ENCODE assay signal across 18 mouse cellular contexts in the genomic region with DNA sequence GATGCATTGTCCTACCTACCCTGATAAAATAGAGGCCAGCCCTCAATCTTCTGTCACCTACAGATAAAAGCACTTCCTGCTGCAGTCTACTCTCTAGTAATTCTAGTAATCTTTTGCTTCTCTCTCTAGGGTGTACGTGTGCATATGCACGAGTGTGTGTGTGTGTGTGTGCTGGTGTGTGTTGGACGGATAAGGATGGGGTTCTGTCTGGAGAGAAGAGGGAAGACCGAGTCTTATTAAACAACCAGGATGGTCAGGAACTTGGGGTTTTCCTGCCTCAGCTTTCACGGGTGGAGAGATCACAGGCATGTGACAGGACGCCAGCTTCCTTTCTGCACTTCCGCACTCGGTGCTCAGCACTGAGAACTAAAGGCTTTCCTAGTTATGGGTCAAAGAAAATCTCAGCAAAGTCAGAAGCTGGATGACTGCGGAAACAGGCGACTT. TPM values are rescaled to one million over a fixed set of nuclear protein-coding genes. Genes with fewer than 3 reads are reported as not detected.
DNase-seq lines count a peak whose midpoint lies in the region; ATAC-seq and TF ChIP-seq lines count a peak whose summit lies in the region.
"Had no signal": no experiment of that assay in that cellular context is flagged by ENCODE, and none has a peak within 500 bp of the region (broad histone marks: within the 10 kb centered on the region; RNA-seq: fewer than 3 reads in every experiment).

No protein-coding gene starts in this region.

- H3K4me1 ChIP-seq in kidney, postnatal 0 days (replicated peaks; ENCODE audit: insufficient read depth, low read length), result no peaks in the 10 kb centered on the region
- H3K4me1 ChIP-seq: embryonic facial prominence, embryonic 10.5 days; forebrain, embryonic 15.5 days; hindbrain, embryonic 13.5 days; midbrain, embryonic 10.5 days; neural tube, embryonic 13.5 days had no signal

- H3K27me3 ChIP-seq in kidney, postnatal 0 days (ENCODE audit: insufficient read depth, low read length), result no peaks in the 10 kb centered on the region
- H3K27me3 ChIP-seq: CH12.LX; forebrain, embryonic 15.5 days; hindbrain, embryonic 13.5 days; neural tube, embryonic 13.5 days had no signal

- WGBS in kidney, postnatal 0 days, result 78% methylated on average over 10 of the region's 10 CpGs

- H3K27ac ChIP-seq in kidney, postnatal 0 days, result no peak overlapping the region
- H3K27ac ChIP-seq: embryonic facial prominence, embryonic 10.5 days; forebrain, embryonic 15.5 days; hindbrain, embryonic 13.5 days; layer of hippocampus, adult 2 months; midbrain, embryonic 10.5 days; neural tube, embryonic 13.5 days had no signal

- peak; percentile 14 for DNase-seq in kidney, postnatal 0 days (ENCODE audit: low spot score)
- no peak for DNase-seq in kidney, adult 18-20 months
- peak; percentile 71 for DNase-seq in CD4-positive, CD25-positive, alpha-beta regulatory T cell, adult 2 months (ENCODE audit: low read depth, low spot score)
- DNase-seq in adrenal gland, postnatal 4 days (ENCODE audit: low spot score in 2 of 2), result no peak
- no peak for DNase-seq in retina, embryonic 14.5 days (ENCODE audit: low spot score)
- no peak for DNase-seq in adrenal gland, postnatal 14 days
- DNase-seq: cerebellum, adult 11 months had no signal

- H3K9ac ChIP-seq in kidney, postnatal 0 days (ENCODE audit: low read depth, low read length), result no peak overlapping the region
- H3K9ac ChIP-seq: forebrain, embryonic 15.5 days; hindbrain, embryonic 13.5 days; neural tube, embryonic 13.5 days had no signal

- H3K36me3 ChIP-seq in kidney, postnatal 0 days (ENCODE audit: insufficient read depth, low read length), result peaks cover 51% of the 10 kb centered on the region

- H3K4me2 ChIP-seq in kidney, postnatal 0 days (ENCODE audit: low read length), result no peak overlapping the region
- H3K4me2 ChIP-seq: forebrain, embryonic 15.5 days; hindbrain, embryonic 13.5 days; neural tube, embryonic 13.5 days had no signal

- no peak overlapping the region for H3K4me3 ChIP-seq in kidney, postnatal 0 days (replicated peaks; ENCODE audit: low read depth, low read length)
- H3K4me3 ChIP-seq: embryonic facial prominence, embryonic 10.5 days; forebrain, embryonic 15.5 days; hindbrain, embryonic 13.5 days; layer of hippocampus, adult 2 months; midbrain, embryonic 10.5 days; neural tube, embryonic 13.5 days had no signal

- ATAC-seq in kidney, postnatal 0 days (replicated peaks; ENCODE audit: low FRiP score, low read depth), result no peak
- ATAC-seq in hematopoietic stem cell, adult 5-6 weeks (replicated peaks in 1 of 2; ENCODE audit: insufficient read depth in 1 of 2, low FRiP score in 2 of 2, low TSS enrichment in 1 of 2, low read depth in 1 of 2, poor library complexity in 2 of 2, severe bottlenecking in 2 of 2), result peak; percentile 57 to 71
- ATAC-seq in megakaryocyte-erythroid progenitor cell, adult 5-6 weeks (replicated peaks; ENCODE audit: low FRiP score, low TSS enrichment, poor library complexity, severe bottlenecking), result peak; percentile 87
- ATAC-seq: forebrain, embryonic 15.5 days had no signal

- TF ChIP-seq CTCF in kidney, postnatal 0 days (IDR thresholded peaks at IDR 0.05; ENCODE audit: low read depth), result no peak

- H3K9me3 ChIP-seq in kidney, postnatal 0 days (replicated peaks; ENCODE audit: low read length), result no peaks in the 10 kb centered on the region
- H3K9me3 ChIP-seq: embryonic facial prominence, embryonic 10.5 days; forebrain, embryonic 15.5 days; hindbrain, embryonic 13.5 days; midbrain, embryonic 10.5 days; neural tube, embryonic 13.5 days had no signal

RNA-seq across cellular contexts. Expression of gene Tk2, which starts 8.9 kb away (rescaled TPM):
- 19.6 and 20.9 TPM in 2 replicates for polyA plus RNA-seq in kidney, postnatal 0 days (2015; fragmentation: Nextera tagmentation; extraction: Ambion mirVana)
- 22.0 and 23.6 TPM in 2 replicates for total RNA-seq in hematopoietic stem cell, adult 5-6 weeks (2017)
- 9.5 and 30.7 TPM in 2 replicates for total RNA-seq in megakaryocyte-erythroid progenitor cell, adult 5-6 weeks (2014; fragmentation: Nextera tagmentation)
- 12.4 and 14.5 TPM in 2 replicates for total RNA-seq in megakaryocyte-erythroid progenitor cell, adult 5-6 weeks (2017)
- total RNA-seq in adrenal gland, postnatal 4 days (2021), result 10 to 100 TPM; 60.1 to 71.0 TPM
- total RNA-seq in adrenal gland, postnatal 14 days (2021), result 41.9 and 49.5 TPM in 2 replicates

RNA-seq across cellular contexts. Expression of gene Cklf, which starts 11.2 kb away (rescaled TPM):
- 33.4 and 37.2 TPM in 2 replicates for polyA plus RNA-seq in kidney, postnatal 0 days (2015; fragmentation: Nextera tagmentation; extraction: Ambion mirVana)
- 23.2 and 26.5 TPM in 2 replicates for total RNA-seq in hematopoietic stem cell, adult 5-6 weeks (2017)
- total RNA-seq in megakaryocyte-erythroid progenitor cell, adult 5-6 weeks (2014; fragmentation: Nextera tagmentation), result 37.3 and 45.8 TPM in 2 replicates
- 7.6 and 14.6 TPM in 2 replicates for total RNA-seq in megakaryocyte-erythroid progenitor cell, adult 5-6 weeks (2017)
- 10 to 100 TPM; 67.3 to 71.8 TPM for total RNA-seq in adrenal gland, postnatal 4 days (2021)
- total RNA-seq in adrenal gland, postnatal 14 days (2021), result 63.6 and 75.7 TPM in 2 replicates

RNA-seq across cellular contexts. Expression of gene Cmtm2a, which starts 53.5 kb away (rescaled TPM):
- not detected in 2 replicates for polyA plus RNA-seq in kidney, postnatal 0 days (2015; fragmentation: Nextera tagmentation; extraction: Ambion mirVana)
- total RNA-seq in hematopoietic stem cell, adult 5-6 weeks (2017), result not detected in 2 replicates
- total RNA-seq in megakaryocyte-erythroid progenitor cell, adult 5-6 weeks (2014; fragmentation: Nextera tagmentation), result not detected in 2 replicates
- total RNA-seq in megakaryocyte-erythroid progenitor cell, adult 5-6 weeks (2017), result not detected in 2 replicates
- not detected for total RNA-seq in adrenal gland, postnatal 4 days (2021)
- 0.33 TPM in 1 of 2 replicates, not detected in the other for total RNA-seq in adrenal gland, postnatal 14 days (2021)
- total RNA-seq: CH12.LX; heart, adult 18-20 months; layer of hippocampus, adult 2 months had no signal
- polyA plus RNA-seq: embryonic facial prominence, embryonic 10.5 days; forebrain, embryonic 15.5 days; hindbrain, embryonic 13.5 days; limb, embryonic 11.5 days; midbrain, embryonic 10.5 days; neural tube, embryonic 13.5 days had no signal

Comparison
In these comparisons a context has a peak if more than half of its experiments do, and no peak if none do; other contexts are left out.
1. DNase-seq: peak in kidney, postnatal 0 days (single experiment) and CD4-positive, CD25-positive, alpha-beta regulatory T cell, adult 2 months (single experiment); none in kidney, adult 18-20 months (single experiment), adrenal gland, postnatal 4 days (0 of 2), retina, embryonic 14.5 days (single experiment) and adrenal gland, postnatal 14 days (single experiment).